Mouse (Mus musculus) embryonic fibroblast, embryonic 13.5 days (primary cell): ENCODE data around the gene Acr.

Experiments used
- CTCF ChIP-seq: IDR thresholded peaks from 2 replicates; pipeline ENCODE4 v1.5.1; 2011; ENCODE audit warnings: mild to moderate bottlenecking, control low read depth, low read length, moderate library complexity, borderline replicate concordance; ENCODE audit not compliant: insufficient read depth
- POLR2A ChIP-seq: IDR thresholded peaks from 2 replicates; pipeline ENCODE4 v1.6.1; 2011; ENCODE audit warnings: low read depth, mild to moderate bottlenecking, control low read depth, low read length, moderate library complexity

DNA sequence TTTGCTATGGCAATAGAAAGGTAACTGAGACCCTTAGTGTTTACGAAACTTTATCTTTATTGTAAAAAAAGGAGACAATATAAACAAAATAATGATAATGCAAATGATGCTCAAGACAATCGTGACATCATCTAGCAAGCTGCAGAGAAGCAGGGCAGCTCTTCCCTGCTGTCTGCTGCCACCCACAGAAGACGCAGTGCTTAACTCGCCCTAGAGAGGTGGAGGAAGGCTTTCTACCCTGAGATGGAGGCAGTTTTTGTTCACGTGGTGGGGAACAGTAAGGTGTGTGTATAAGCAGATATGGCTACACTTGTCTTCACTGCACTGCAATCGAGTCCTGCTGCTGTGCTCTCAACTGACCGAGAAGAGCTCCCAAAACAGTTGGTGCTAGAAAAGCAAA lies 14.4 kb downstream of the Acr start:
- TF ChIP-seq CTCF (no peak), POLR2A (no peak)
